Mouse (Mus musculus) spleen, adult 12 weeks (tissue): ENCODE data around the gene Btn2a2.

ENCODE experiments used
- DNase-seq: peaks from one replicate; pipeline ENCODE4 v3.0.0; 2022; ENCODE audit warnings: low spot score

Gene Btn2a2

DNA sequence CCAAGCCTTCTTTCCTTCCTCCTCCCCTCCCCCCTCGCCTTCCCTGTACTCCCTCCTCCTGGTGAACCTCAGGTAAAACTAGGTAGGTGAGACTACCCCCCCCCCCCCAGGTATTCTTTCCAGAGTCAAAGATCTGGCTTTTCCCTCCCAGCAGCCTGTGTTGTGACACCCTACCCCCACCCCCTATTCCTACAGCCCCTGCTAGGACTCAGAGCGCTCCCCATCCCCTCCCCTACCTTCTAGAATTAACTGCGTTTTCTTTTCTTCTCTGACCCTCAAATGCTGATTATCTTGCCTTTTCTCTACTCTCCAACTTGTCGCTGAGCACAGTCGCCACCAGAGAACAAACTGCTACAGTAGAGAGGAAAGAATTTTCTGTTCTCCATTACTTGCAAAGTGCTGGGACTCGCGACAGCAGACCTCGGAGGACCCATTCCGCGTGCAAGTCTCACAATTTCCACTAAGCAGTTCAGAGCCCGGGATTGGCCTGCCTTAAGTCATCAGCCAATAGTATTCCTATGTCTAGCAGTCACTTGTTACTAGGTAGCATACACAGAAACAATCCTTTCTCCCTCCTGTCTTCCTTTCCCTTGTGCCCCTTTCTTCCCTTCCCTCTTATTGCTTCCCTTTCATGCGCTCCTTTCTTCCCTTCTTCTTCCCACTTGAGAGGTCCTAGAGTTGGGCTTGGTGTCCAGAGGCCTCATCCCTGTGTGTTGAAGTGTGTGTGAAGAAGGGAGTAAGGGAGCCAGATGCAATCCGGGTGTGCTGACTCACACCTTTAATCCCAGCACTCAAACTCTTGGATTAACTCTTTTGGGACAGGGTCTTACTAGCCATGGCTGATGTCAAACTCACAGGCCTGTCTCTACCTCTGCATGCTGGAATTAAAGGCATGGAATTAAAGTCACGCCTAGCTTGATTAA lies at the start of gene Btn2a2:
Btn2a2 (minus strand) TSS at position 458 of the 923 bp plus-strand sequence.
- DNase-seq, result no peak

DNA sequence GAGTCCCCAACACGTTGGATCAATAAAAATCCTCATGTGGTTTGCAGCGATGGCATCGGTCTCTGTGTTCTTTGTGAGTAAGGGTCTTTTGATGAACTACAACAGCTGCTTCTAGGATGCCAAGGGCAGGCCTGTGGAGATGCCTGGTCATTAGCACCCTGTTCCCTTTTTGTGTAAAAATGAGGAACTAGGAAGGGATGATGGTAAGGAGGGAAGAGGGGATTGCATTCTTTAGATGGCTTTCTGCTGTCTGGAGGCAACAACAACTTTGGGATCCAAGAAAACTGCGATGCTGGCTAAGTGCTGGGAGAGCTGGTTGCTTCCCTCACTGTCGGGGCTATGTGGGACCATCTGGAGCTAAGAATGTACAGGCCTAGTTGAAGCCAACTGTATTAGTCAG lies 49.6 kb upstream of the Btn2a2 start:
- no peak for DNase-seq

DNA sequence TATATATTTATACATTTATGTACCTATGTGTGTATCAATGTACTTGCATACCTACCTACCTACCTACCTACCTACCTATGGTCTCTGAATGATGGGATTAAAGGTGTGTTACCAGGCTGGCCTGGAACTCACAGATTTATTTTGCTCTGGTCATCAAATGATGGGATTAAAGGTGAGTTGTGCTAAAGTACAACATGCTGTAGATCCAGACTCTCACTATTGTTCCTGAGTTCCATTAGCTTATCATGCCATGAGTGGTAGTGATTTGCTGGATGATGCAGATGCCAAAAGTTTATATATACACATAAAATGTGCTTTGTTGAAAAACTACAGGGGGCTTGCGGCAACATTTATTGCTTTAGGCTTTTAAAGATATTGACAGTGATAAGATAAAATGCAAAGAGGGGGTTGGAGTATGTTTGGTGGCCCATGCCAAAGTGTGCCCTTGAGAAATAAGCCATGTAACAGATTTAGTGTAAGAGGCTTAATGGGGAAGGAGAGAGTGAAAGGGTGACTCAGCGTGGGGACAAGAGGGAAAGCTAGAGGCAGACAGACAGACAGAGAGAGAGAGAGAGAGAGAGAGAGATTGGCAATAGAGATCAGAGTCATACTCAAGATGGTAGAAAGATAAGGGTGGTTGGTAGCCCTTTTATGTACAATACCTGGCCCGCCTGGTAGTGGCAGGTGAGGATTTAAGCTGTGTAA lies 48.5 kb upstream of the Btn2a2 start:
- no peak for DNase-seq

DNA sequence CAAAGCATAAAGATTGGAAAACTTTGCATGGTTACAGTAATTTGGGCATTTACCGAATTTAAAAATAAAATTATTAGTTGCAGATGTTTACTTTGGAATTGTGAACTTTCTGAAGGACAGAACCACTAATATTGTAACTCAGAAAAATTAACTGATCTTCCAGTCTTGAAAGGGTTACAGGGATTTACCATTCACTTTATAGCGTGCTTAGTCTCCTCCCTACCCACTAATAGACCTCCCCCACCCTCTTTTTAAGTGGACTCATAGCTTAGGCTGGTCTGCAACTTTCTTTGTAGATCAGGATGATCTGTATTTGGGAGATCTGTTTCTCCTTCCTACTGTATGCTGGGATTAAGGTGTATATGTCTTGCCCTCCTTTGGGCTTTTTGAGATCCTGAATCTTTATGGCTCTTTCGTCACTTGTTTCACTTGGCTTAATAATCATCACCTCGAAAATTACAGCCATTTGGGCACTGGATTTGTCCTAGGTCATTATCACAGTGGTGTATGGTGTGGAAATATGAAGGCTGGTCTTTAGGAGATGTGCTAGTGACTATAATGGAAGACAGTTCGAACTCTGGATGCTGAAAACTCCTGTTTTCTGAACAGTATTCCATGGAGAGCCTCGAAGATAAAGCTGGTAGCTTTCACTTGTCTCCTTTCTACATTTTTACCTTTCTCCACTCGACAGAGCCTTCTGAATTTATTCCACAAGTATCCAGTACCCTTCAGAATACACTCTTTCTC lies 47.6 kb upstream of the Btn2a2 start:
- DNase-seq, result no peak

DNA sequence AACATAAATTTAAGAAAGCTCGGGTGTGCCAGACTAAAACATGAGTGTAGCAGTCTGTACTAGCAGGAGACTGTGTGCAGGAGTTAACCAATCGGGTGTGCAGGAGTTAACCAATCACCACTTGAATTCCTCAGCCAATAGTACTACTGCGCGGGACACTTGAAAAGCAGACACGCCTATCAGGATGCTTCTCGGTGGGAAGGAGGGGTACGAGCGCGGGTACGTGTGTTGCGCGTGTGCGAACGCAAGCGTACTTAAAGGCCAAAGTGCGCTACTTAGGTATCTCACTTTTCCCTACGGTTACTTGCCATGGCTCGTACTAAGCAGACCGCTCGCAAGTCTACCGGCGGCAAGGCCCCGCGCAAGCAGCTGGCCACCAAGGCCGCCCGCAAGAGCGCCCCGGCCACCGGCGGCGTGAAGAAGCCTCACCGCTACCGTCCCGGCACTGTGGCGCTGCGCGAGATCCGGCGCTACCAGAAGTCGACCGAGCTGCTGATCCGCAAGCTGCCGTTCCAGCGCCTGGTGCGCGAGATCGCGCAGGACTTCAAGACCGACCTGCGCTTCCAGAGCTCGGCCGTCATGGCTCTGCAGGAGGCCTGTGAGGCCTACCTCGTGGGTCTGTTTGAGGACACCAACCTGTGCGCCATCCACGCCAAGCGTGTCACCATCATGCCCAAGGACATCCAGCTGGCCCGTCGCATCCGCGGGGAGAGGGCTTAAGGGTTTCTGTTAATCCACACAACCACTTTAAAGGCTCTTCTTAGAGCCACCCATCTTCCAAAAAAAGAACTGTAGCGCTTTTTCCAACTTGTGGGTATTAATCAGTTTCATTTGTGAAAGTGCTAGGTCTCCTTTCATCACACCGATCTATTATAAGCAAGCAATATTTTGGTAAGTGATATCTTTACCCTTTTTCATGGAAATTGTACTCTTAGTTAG lies 46.7 kb upstream of the Btn2a2 start, which contains the start of gene Hist1h3g:
Hist1h3g (plus strand) TSS at position 286 of the 939 bp plus-strand sequence.
- DNase-seq, result peak; percentile 80

DNA sequence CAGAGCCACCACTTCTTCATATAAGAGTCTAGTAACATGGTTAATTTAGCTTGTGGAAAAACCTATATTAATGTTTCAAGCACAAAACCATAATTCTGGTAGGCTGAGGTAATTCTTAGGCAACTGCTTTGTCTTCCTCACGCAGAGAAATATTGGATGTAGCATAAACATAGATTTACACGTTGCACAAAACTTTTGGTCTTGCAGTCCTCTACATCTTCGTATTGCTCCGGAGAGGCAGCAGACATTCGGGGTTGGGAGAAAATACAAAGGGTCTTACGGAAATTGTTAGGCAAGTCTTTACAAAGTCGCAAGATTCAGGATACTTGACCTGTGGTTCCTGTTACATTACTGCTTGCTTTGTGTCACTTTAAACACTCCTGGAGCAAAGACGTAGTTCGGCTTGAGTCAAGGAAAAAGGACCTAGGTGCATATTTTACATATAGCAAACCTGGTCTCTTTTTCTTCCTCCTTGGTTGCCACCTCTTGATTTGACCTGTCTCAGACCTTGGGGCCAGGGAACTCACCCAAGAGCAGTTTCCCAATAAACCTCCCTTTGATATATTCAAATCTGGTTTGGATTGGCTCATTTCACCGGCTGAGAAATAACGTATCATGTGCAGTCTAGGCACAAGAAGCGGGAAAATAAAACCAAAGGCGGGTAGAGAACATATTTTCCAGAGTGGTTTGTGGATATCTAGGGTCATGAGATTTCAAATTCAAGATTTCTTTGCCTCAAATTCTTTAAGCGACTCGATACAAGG lies 45.9 kb upstream of the Btn2a2 start:
- DNase-seq, result peak; percentile 46

DNA sequence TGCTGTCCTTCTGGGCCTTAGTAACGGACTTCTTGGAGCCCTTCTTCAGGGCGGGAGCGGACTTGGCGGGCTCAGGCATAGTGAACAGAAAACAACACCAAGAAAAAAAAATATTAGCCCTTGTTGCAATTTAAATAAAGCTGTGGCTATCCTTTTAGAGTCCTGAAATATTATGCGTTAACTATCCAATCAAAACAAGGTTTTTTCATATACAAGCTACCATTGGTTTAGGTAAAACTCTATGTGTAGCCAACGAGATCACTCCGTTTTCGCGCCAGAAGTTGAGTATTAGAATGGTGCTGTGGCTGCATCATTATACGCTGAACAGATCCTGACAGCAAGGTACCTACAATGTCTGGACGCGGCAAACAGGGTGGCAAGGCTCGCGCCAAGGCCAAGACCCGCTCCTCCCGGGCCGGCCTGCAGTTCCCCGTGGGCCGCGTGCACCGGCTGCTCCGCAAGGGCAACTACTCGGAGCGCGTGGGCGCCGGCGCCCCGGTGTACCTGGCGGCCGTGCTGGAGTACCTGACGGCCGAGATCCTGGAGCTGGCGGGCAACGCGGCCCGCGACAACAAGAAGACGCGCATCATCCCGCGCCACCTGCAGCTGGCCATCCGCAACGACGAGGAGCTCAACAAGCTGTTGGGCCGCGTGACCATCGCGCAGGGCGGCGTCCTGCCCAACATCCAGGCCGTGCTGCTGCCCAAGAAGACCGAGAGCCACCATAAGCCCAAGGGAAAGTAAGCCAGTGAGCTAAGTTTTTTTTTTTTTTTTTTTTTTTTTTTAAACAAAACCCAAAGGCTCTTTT lies 45.1 kb upstream of the Btn2a2 start, which contains the start of gene Hist1h2af:
Hist1h2af (plus strand) TSS at position 347 of the 808 bp plus-strand sequence.
- DNase-seq, result peak; percentile 75

DNA sequence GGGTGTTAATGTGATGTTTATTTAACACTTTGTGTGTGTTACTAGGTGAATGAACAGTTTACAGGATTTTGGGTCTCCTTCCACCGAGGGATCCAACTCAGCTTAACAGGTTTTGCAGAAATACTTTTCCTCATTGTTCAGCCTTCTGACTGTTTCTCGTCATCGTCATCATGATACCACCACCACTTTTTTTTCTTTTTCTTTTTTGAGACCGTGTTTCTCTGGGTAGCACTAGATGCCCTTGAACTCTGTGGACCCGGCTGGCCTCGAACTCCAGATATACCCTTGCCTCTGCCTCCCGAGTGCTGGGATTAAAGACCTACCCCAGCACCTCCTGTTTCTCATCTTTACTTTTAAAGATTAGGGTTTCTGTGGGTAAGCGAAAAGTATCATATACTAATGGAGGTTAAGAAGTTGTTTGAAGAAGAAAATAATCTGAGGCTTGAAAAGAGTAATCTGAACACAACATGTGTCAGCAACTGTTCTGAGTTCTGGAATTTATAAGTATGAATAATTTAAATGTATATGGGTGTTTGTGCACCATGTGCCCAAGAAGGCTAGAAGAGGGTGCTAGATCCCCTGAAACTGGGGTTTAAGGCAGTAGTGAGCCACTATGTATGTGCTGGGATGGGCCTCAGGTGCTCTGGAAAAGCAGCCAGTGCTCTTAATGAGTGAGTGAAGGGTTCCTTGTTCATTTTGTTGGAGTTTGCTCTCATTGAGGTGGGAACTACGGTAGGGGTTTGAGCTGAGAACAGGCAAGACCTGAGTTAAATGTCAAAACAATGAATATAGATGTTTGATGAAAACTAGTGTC lies 43.8 kb upstream of the Btn2a2 start:
- DNase-seq, result no peak

DNA sequence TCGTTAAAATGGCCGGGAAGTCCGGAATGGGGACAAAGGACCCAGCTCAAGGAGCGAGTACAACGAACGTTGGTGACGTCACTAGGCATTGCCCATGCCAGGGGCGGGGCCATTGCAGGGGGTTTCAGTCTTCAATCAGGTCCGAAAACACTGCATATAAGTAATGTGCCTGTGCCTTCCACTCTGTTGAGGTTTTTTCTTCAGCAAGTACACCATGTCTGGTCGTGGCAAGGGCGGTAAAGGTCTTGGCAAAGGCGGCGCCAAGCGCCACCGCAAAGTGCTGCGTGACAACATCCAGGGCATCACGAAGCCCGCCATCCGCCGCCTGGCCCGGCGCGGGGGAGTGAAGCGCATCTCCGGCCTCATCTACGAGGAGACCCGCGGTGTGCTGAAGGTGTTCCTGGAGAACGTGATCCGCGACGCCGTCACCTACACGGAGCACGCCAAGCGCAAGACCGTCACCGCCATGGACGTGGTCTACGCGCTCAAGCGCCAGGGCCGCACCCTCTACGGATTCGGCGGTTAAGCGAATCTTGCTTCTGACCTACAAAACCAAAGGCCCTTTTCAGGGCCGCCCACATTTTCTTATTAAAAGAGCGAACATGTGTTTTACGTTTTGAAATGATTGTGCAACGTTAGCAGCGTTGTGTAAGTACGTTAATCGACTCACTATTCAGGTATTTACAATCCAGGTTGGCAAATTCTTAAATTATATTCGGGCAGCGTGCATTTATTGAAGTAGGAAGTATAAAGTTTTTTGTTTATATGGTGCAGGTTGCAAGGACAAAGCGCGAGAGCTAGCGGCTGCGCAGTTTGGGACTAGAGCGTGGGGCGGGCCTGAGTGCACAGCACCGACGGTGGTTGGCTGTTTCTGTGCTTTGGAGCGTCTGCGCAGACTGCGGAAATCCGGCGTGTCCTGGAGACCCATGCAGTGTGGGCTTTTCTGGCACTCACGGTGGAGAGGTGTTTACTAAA lies 42.5 kb upstream of the Btn2a2 start, which contains the start of gene Hist1h4h:
Hist1h4h (plus strand) TSS at position 150 of the 975 bp plus-strand sequence.
- DNase-seq, result peak; percentile 99

DNA sequence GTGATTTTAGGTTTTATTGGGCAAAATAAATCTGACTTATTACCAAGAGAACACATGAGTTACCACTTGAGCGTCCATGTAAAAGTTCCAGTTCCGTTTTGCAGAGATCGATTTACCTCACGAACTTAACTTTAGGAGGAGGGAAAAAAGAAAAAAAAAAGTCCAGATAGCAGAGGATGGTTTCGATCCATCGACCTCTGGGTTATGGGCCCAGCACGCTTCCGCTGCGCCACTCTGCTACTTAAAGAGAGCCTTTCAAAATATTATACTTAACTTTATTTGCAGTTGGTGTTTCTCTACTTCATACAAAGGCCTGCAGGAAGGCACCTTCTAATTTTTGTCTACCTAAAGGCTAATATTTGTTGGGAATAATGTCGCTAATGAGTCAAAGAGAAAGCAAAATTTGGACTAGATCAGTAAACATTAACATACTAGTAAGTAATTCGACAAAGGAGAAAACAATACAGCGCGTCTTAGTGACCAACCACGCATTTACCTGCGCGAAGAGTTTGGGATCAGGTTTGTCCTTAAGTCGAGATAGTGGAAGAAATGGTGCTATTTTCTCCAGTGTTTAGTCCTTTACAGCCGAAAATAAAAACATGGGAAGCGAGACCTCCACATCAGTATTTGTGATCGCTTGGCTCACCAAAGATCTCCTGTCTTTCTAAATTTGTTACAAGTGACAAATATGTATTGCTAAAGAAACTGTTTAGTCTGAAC lies 41.7 kb upstream of the Btn2a2 start:
- DNase-seq, result peak; percentile 72

DNA sequence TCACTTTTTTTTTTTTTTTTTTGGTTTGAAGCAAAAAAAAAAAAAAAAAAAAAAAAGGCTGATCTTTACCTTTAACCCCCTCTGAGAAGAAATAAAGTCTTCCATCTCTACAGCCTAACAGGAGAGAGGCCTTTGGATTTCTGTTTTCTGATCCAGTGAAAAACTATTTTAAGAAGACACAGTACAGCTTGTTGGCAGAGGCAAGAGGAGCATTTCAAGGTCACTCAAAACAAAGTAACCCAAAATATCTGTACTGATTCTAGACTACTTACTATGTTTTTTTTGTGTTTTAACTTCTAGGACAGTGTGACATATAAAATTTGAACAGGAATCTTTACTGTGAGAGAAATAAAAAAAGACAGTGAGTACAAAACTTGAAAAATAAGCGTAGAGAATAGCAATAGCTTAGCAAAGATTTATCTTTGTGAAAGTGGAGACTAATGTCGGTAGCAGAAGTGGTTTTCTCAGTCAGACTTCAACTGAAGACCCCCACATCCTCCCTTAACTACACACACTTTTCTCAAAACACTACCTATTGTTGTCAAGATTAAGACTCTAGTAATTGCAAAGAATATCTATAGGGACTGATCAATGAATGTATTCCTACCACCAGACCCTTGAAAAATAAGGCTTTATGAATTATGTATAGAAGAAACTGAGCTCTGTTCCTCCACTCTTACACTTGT lies 41.0 kb upstream of the Btn2a2 start:
- no peak for DNase-seq

DNA sequence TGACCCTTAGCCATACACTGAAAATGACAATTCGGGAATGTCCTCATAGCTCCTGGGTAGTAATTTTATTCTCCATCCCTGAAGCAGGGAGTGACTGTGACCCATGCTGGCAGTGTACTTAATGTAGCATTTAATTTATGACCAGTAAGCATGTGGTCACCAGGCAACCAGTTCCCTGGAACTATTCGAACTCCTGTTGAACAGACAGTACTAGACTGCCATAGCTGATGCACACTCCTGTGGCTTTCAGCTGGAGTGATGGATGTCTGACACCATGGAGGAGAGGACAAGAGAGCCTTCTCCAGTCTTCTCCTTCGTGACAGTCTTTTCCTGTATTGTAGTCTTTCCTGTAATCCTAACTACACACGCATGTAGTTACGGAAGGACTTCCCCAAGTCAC lies 40.3 kb upstream of the Btn2a2 start:
- no peak for DNase-seq

DNA sequence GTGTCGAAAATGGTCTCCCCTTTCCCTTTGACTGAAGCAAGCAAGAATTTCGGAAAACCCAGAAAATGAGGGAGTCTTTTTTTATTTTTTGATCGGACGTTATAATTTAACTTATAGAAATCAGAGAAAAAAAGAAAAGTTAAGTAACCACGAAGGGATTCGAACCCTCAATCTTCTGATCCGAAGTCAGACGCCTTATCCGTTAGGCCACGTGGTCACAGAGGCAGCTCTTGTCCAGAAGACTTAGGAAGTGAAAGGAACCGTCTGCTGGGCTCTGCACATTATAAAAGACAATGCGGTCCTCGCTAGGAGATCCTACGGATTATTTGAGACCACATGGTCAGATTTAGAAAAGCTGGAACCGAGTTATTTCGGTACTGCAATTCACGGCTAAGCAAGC lies 37.7 kb upstream of the Btn2a2 start:
- peak; percentile 82 for DNase-seq

DNA sequence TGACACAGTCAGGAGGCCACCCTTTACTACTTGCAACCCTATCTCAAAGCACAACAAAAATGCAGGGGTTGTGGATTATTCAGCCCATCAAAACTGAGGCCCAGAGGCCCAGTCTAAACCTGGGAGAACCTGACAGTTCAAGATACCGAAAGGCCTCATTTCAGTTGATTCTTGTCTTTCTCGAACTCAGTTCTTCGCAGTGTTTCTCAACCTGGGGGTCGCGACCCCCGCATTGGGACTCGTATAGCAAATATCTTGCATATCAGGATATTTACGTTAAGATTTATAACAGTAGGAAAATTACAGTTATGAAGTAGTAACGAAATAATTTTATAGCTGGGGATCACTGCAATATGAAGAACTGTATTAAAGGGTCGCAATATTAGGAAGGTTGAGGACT lies 37.2 kb upstream of the Btn2a2 start:
- DNase-seq, result no peak

DNA sequence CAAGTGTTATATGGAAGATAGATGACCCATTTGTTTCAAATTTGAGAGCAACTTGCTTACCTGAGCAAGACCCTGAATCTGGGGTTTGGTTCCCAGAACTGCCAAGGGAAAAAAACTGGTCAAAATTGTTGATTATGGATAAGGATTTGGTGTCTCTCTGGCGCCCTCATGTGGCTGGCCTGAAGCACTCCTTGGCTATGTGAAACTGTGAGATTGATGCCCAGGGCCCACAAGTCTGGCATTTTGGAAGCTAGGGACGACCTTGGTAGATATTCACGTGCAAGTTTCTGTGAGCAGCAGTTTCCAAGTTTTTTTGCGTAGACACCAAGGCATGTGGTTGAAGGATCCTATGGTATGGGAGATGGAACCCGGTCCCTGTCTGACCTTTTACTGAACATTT lies 36.0 kb upstream of the Btn2a2 start:
- peak; percentile 72 for DNase-seq

DNA sequence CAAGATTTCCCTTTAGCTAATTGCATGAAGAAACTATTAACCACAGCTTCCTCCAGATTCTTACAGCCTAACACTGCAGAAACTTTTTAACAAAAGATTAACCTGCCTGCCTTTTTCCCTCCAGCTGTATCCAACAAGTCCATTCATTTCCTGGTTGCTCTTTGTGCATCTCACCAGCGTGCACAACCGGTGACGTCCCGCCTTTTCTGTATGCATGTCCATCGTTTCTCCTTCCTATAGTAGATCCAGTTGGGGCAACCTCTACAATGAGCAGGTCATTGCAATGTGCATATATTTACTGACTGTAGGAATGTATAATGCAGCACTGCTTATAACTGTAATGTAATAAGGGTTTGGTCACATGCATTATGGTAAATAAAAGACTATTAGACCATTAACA lies 35.3 kb upstream of the Btn2a2 start:
- DNase-seq, result no peak
